Mouse (Mus musculus) forelimb bud, embryonic 11.5 days (tissue): ENCODE data around the gene Srprb.

Experiments
- DNase-seq: peaks from one replicate; pipeline ENCODE4 v3.0.0-alpha.2; 2012; ENCODE audit warnings: low read depth, low spot score

Srprb gene

DNA sequence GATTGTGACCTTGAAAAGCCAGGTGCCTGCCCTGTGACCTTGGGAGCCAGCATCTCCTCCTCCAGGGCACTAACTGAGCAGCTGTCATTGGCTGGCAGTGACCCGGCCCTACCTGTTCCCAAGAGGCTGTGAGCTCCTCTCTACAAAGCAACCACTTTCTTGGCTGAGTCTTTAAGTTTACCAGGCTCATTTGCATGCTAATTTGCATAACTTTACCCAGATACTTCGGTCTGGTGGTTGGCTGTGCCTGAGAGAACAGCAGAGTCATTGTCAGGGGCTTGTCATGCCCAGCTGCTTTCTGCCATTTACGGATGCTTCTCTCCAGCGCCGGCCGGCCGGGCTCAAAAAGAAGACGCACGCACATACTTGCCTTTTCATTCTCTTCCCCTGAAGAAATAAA lies 55.2 kb downstream of the Srprb start:
- DNase-seq: no peak

DNA sequence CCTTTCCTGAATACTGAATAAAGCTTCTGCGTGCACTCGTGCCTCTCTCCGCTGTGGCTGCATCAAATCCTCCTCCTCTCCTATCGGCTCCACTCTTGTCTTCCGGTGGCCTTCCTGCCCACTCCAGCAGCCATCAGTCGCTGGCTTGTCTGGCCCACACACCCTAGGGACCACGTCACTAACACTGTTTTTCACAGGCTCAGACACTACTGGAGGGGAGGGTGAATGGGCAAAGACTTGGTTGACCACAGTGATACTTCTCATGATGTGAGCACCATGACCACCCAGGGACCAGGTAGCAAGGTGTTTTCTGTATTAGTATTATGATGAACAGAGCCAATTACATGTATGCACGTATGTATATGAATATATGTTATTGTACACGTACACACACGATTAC lies 55.7 kb downstream of the Srprb start:
- no peak for DNase-seq

DNA sequence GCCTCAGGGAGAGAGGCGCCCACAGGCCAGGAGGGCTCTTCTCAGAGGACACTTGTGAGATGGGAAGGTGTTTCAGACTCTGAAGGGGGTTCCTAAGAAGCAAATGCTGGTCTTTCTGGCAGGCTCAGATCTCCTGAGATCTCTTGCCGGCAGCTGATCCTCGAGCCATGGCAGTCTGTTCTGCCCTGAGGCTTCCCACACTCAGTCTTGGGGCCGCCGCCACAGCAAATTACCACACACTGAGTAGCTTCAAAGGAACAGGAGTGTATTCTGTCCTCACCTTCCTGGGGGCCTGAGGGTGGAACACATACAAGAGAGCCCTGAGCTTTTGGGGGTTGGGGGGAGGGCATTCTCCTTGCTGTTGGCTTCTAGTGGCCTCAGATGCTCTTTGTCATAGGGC lies 56.6 kb downstream of the Srprb start:
- no peak for DNase-seq

DNA sequence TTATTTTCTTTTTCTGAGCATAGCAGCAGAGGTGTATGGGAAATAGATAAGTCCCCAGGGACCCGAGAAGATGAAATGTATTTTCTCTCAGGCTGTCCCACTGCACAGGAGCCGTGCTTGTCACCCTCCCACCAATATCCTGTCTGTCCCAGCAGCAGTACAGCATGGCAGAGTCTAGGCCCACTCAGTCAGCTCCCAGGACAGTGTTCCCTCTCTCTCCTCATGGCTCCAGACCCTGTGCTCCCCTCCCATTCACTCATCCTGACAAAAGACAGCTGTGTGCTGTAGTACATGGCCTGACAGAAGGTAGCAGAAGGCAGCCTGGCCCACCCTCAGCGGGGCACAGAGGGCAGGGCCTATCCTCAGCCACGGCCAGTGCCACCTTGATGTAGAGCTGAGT lies 58.1 kb downstream of the Srprb start:
- no peak for DNase-seq

DNA sequence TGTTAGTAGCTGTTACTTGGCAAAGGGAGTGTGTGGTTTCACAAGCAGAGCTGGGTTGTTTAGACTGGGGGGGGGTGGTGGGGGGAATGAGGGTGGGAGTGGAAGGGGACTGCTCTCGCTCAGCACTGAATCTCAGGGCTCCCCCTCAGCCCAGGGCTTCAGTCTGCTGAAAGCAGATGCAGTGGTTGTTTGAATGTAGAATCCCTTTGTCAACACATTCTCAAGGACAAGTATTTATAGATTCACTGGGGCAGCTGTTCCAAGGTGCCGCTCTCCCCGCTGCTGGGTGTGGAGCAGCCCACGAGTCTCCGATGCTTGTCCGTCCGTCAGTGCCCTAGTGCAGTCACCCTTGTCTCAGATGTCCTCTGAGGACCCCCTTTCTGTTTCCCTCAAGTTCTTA lies 60.7 kb downstream of the Srprb start:
- no peak for DNase-seq

DNA sequence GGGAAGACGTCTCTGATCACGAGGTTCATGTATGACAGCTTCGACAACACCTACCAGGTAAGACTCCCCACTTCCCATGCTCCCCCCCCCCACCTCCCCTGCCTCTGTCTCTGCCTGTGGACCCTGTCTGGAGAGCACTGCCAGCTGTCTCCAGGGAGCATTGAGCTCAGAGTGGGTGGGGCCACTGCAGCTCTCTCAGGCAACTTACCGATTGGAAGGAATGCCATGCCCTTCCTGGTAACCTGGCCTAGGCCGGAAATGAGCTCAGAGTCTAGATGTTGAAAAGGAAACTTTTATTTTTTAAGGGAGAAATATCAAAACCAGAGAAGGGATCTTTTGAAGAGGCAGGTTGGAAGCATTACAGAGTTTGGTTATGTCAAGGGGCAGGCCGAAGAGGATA lies 61.6 kb downstream of the Srprb start:
- no peak for DNase-seq

DNA sequence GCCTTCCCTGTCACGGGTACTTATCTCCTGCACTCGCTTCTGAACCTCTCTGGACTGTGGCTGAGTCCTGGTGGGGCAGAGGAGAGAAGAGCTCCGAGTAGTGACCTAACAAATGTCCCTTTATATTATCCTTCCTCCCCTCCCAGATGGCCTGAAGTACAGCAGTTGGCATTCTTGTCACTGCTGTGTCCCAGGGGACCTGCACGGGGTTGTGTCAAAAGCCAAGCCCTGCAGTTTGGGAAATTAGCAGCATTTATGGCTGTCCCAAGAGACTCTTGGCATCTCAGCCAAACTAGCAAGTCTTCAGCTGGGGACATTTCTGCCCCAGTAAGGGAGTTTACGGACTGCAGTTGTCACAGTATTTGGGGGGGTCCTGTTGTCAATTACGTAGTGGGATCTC lies 62.5 kb downstream of the Srprb start:
- no peak for DNase-seq
